Mouse (Mus musculus) c-Kit-positive CD71-negative TER-119-negative erythroid progenitor cells, embryonic 14.5 days (primary cell): ENCODE data around the gene Otop2.

Experiments used
- DNase-seq: peaks from one replicate; pipeline ENCODE4 v3.0.0-alpha.2; 2013; ENCODE audit warnings: low read depth

Otop2 gene

GRCm38 (mm10) chr11:115298160-115298559 is 8.8 kb upstream of the Otop2 start:
- DNase-seq = no peak

DNA sequence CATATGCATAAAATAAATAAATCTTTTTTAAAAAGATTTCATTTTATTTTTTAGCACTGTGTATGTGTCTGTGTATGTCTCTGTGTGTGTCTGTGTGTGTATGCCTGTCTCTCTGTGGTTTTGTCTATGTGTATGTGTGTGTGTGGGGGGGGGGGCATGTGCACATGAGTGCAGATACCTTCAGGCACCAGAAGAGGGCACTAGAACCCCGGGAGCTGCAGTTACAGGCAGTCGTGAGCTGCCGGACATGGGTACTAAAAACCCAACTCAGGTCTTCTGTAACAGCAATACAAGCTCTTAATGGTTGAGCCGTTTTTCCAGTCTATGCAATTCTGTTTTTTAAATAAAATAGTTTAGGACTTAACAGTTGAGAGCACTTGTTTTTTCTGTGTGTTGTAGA is 6.2 kb upstream of the Otop2 start:
- no peak for DNase-seq

DNA sequence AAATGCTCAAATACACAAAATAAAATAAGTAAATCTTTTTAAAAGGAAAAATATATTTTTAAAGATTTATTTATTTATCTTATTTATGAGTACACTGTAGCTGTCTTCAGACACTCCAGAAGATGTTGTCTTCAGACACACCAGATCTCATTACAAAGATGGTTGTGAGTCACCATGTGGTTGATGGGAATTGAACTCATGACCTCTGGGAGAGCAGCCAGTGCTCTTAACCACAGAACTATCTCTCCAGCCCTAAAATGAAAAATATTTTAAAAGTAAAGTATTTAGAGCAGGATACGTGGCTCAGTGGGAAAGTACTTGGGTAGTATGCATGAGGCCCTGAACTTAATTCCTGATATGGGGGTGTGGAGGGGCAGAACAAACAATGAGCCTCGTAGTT is 5.6 kb upstream of the Otop2 start:
- DNase-seq = no peak

DNA sequence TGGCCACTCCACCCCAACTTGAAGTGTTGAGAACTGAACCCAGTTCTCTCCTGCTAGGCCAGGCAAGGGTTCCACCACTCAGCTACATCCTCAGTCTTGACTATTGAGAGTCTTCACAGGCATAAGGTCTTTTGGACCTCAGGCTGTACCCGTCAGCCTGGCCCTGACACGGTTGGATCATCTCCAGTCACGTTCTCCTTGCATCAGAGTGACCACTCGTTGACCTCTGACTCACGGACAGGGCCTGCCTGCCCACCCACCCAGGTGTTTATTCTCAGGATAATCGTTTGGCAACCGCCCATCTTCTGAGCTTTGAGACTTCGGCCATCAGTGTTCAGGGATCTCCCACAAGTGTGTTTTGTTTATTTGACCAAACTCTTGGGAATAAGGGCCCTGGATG is 3.8 kb upstream of the Otop2 start:
- DNase-seq = no peak

DNA sequence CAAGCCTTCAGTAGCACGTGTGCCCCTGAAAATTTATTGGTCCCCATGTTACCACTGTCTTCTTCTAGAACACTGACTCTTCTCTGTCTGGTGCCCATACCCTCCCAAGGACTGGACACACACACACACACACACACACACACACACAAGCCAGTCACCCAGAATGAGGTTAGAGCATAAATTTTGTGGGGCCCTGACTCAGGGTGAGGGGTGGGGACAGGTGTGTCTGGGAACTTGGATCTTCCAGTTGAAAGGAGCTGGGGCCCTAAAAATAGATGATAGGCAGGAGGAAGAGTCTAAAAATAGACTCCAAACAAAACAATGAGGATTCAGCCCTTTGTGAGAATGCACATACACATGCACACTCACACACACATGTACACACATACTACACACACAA is 1.8 kb downstream of the Otop2 start:
- DNase-seq = no peak

- no peak for DNase-seq
These were observed 7.3 kb downstream of the Otop2 start for GRCm38 (mm10) chr11:115314249-115314648.

DNA sequence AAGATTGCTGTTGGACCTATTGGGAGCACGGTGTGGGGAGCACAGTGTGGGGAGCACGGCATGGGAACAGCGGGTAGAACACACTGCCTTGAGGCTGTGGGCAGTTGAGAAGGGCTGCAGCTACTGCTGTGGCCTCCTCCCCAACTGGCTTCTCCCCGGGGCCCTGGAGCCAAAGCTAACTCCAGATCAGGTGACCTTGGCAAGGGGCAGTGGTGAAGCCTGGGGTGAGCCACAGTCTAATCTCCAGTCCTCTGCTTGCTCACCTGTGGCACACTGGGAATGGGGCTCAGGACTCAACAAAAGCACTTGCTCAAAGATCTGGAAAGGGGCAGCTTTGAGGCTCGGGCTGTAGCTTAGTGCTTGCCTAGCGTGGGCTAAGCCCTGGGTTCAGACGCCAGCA is 10.2 kb downstream of the Otop2 start:
- DNase-seq = no peak

- no peak for DNase-seq
These were observed 11.5 kb downstream of the Otop2 start for GRCm38 (mm10) chr11:115318245-115319027.

DNA sequence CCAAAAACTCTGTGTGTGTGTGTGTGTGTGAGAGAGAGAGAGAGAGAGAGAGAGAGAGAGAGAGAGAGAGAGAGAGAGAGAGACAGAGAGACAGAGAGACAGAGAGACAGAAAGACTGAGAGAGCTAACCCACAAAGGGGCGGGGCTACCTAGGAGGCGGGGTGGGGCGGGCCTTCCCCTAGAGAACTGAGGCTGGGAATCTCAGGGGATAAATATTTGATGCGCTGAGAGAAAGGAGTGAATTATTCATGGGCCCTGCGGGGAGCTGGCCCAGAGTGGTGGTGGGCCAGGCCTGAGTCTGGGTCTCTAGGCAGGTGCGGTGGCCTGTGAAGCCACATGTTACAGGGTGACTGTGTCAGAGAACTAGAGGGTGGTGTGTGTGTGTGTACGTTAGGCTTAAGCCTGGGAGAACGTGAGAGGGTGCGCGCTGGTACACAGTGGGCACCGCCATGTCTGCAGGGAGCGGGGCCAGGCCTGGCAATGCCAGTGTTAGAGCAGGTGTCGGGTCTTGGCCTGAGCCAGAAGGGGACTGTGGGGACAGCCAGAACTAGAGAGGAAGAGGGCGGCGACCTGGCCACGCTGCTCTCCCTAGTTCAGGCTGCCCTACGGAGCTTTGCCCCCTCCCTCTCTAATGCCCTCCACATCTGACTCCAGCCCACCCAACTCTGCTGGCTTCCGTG is 12.9 kb downstream of the Otop2 start:
- DNase-seq = no peak

DNA sequence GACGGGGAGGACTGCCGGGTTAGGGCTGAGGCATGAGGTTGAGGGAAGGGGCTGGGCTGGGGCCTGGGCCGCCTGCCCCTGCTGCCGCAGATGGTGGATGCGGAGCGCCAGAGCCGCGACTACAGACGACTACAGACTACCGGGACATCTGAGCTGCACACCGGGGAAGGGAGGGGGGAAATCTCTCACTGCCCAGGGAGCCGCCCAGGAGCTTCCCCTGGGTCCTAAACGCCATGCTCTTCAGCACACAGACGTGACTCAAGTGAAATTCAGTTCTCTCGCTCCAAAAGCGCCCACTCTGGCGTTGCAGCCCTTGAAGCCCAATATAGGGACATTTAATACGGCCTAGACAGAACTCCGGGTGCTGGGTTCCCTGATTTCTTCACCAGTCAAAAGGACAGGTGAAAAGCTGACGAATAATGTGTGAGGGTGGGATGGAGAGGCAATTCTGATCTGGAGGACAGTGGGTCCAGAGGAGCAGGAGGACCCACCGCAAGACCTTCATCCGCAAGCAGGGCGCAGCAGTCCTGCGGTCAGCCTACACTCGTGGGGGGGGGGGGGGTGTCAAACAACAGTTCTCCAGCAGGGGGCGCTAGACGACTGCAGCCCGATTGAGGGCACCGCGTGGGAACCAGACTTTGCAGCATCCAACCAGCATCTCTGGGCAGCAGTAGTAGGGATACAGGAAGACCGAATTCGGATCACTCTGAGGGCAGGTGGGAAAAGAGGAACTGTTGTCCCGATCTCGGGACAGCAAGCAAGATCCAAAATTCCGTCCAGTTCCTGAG is 15.1 kb downstream of the Otop2 start, which contains the start of gene Ush1g:
Ush1g (minus strand) TSS at position 136 of the 788 bp plus-strand sequence.
- DNase-seq = peak; percentile 39

- no peak for DNase-seq
These were observed 16.4 kb downstream of the Otop2 start for GRCm38 (mm10) chr11:115323354-115323753.

DNA sequence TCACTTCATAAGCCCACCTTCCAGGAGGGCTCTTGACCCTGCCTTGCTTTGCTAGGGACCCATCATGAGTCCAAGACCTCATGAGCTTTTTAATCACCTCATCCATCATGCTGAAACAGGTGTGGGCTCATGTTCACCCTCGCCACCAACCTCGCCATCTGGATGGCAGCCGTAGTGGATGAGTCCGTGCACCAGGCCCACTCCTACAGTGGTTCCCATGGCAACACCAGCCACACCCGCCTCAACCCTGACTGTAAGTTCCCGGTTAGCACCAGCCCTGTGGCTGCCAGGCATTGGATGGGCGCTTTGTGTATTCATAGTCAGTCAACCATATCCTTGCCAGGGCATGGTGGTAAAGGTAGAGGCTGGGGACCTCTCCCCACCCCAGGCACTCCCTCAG is 19.8 kb downstream of the Otop2 start:
- no peak for DNase-seq

DNA sequence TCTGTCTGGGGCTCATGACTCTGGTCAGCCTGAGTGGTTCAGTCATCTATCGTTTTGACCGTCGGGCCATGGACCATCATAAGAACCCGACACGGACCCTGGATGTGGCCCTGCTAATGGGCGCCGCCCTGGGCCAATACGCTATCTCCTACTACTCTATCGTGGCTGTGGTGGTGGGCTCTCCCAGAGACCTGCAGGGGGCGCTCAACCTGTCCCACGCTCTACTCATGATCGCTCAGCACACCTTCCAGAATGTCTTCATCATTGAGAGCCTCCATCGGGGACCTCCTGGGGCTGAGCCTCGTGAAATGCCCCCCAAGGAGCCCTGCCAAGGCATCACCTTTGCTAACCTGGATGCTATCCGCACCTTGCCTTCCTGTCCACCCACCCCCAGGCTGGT is 22.4 kb downstream of the Otop2 start:
- no peak for DNase-seq

DNA sequence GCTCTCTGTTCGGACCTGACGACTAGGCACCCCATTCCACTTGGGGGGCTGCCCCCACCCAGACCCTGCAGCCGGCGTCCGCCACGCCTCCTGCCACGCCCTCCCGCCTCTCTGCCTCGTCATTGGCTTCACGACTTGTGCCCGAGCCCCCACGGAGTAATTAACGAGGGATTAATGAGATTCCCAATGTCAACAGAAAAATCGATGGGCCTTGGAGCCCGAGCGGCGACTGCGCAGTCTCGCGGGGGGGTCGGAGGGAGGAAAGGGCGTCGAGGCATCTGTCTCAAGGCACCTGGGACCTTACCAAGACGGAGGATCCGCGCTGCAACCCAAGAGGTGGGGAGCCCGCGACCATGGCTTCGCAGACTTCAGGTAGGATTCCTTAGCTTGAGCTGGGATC is 27.6 kb downstream of the Otop2 start, which contains the start of gene Otop3:
Otop3 (plus strand) TSS at position 201 of the 400 bp plus-strand sequence.
- DNase-seq = no peak

DNA sequence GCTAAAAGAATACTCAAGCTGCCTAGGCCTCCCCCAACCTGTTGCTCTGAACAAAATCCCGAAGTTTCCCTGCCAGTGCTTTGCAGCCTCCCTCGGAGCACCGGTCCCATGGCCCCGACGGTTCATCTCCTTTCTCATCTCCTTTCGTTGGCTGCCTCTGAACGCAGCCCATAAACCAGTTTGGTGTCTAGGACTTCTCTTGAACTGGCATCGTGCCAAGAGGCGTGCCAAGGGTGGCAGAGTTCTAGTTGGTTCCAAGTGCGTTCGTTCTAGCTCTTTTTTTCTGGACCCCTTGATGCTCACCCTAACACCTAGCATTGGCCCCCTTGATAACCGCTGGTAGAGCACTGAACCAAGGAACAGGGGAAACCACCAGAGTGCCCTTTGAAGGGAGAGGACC is 28.3 kb downstream of the Otop2 start:
- DNase-seq = no peak

GRCm38 (mm10) chr11:115336115-115336514 is 29.2 kb downstream of the Otop2 start:
- no peak for DNase-seq

DNA sequence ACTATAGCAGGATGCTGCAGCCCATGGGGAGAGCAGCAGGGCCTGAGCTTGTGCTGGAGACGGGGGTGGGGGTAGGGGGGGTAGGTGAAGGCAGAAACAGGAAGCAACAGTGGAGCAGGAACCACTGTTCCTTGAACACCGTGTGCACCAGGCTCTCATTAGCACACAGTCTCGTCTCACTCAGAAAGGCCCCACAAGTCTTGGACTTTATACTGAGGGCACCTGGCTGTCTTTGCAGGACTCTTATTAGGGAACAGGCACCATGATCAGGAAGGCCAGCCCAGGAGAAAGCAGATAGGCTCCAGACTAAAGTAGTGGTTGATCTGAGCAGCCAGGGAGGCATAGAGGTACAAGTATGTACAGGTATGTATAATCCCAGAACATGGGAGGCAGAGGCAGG is 30.4 kb downstream of the Otop2 start:
- no peak for DNase-seq

DNA sequence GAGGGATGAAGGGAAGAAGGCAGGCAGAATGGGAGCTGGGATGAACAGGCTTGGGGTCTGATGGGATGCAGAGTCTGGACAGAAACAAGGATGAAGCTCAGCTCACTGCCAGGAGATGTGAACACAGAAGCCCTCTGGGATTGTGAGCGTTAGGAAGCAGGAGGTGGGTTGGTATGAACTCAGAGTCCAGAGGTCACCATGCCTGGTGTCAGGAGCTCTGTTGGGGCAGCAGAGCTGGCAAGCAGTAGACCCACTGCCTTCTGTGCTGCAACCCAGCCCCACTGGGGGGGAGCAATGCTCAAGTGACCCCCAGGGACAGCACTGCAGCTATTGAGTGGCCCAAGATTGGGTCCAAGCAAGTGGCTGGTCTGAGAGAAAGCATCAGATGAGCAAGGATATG is 30.9 kb downstream of the Otop2 start:
- DNase-seq = no peak

DNA sequence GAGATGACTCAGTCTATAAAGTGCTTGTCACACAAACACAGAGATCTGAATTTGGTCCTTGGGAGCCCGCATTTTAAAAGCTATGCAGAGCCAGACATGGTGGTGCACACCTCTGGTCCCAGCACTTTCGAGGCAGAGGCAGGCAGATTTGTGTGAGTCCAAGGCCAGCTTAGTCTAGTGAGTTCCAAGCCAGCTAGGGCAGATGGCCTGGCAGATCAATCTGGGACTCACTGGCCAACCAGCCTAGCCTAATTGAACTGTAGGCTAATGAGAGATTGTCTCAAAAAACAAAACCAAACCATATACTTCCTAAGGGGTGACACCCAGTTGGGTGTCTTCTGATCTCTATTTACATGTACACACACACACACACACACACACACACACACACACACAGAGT is 34.3 kb downstream of the Otop2 start:
- no peak for DNase-seq

- no peak for DNase-seq
These were observed 34.9 kb downstream of the Otop2 start for GRCm38 (mm10) chr11:115341866-115342265.

GRCm38 (mm10) chr11:115344967-115345366 is 38.0 kb downstream of the Otop2 start:
- DNase-seq = no peak

DNA sequence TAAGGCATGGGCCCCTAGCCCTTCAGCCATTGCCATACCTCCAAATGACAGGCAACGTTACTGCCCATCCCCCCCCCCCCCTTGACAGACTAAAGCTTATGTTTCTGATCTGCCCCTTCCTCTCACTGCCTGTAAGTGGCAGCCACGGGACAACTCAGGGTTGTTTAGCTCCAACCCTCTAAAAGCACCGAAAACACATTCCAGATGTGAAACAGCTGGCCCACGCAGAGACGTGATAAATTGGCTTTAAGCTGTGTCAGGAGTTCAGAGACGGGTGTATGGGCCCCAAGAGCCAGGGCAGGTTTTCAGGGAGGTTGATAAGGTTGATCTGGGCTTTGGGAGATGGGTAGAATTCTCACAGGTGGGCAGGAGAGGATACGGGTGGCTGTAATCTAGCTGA is 38.6 kb downstream of the Otop2 start:
- DNase-seq = no peak
